Mouse (Mus musculus) thymus, postnatal 4 days (tissue): ENCODE measurements around the gene 1810024B03Rik.
"Not testable (repeated sequence)": the region's sequence is repeated elsewhere in the genome, so short reads cannot be mapped to it uniquely, and the experiment has no call there.

Experiments used
- DNase-seq: peaks from one replicate; pipeline ENCODE4 v3.0.0; 2021

1810024B03Rik gene

GRCm38 (mm10) chr2:127207547-127208451, at the start of gene 1810024B03Rik, which contains the start of gene Snrnp200:
1810024B03Rik (minus strand) TSS chr2:127208280.
Snrnp200 (plus strand) TSS chr2:127208386.
- DNase-seq: peak; percentile 94

DNA sequence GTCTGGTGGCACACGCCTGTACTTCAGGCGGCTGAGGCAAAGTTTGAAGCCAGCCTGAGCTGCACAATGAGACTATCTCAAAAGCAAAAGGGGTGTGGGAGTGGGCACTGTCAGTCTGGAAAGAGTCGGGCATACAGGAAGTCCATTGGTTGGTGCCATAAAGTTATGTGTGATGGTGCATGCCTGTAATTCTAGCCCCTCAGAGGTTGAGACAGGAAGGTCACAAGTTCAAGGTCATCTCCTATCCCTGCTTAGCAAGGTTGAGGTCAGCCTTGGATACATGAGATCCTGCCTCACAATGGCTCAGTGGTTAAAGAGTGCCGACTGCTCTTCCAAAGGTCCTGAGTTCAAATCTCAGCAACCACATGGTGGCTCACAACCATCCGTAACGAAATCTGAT, 47.2 kb upstream of the 1810024B03Rik start:
- no peak for DNase-seq

GRCm38 (mm10) chr2:127254604-127255134, 46.6 kb upstream of the 1810024B03Rik start:
- no peak for DNase-seq

DNA sequence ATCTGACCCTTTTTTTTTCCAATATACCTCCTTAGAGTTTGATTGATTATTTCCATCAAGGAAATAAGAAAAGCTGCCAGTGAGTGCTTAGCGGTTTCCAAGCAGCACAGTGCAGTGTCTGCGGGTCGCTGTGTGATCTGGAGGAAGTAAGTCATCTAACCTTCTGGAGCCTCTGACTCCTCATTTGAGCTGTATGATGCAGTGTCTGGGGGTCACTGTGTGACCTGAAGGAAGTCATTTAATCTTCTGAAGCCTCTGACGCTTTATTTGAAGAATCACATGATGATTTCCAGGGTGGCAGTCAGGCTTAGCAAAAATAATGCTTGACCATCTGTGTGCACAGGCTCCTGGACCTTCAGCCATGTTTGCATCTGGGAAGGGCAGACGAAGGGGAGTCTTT, 44.7 kb upstream of the 1810024B03Rik start:
- DNase-seq: no peak

DNA sequence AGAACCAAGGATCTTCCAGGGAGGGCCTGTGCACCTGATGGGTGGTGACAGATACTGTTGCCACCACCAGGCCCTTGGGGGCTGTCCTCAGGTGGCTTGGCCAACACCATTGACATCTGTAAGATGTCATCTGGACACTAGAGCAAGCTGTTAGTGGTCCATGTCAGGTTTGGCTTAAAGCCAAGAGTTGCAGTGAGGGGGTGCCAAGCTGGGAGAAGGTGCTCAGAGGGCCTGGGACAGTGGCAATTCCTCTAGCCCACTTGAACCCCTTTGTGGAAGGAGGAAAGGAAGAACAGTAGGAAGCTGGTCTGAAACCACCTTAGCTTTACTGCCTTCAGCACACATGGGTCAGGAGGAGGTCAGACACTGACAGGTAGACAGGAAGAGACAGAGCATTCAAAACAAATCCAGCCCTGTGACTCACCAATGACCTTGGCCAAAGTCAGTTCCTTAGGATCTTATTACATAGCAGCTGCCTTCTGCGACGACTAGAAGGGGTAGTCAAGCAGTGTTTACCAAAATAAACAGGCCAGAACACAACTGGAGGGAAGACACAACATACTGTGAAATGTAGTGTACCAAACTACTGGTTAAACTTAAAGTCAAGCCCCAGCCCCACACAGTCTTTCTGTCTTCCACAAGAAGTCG, 43.9 kb upstream of the 1810024B03Rik start:
- DNase-seq: no peak

DNA sequence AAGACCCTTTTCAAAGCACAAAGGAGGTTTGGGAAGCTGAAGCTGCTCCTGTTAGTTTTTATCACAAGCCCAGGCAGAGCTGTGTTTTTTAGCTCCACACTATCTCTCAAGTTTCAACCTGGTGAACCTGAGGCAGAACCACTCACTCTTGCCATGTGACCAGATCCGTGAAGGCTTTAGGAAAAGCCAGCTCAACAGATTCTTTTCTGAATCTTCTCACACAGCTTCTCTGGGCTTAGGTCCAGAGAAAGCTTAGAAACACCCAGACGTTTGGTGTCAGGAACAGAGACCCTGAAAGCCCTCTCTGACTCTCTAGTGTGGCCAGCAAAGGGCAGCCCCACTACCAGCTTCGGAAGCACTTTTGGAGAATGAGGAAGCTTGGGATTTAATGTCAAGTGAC, 43.4 kb upstream of the 1810024B03Rik start:
- DNase-seq: no peak

- no peak for DNase-seq
Observed at GRCm38 (mm10) chr2:127250291-127251008, 42.4 kb upstream of the 1810024B03Rik start.

- peak; percentile 74 for DNase-seq
Observed at GRCm38 (mm10) chr2:127248334-127249004, 40.4 kb upstream of the 1810024B03Rik start.

- DNase-seq: peak; percentile 97
Observed at GRCm38 (mm10) chr2:127247592-127248333, 39.7 kb upstream of the 1810024B03Rik start, which contains the start of the genes Ciao1 and Tmem127. Ciao1 (minus strand) TSS chr2:127247816. Tmem127 (plus strand) TSS chr2:127247908.

- no peak for DNase-seq
Observed at GRCm38 (mm10) chr2:127240065-127240464, 32.0 kb upstream of the 1810024B03Rik start.

- DNase-seq: no peak
Observed at GRCm38 (mm10) chr2:127237897-127238610, 30.0 kb upstream of the 1810024B03Rik start.

DNA sequence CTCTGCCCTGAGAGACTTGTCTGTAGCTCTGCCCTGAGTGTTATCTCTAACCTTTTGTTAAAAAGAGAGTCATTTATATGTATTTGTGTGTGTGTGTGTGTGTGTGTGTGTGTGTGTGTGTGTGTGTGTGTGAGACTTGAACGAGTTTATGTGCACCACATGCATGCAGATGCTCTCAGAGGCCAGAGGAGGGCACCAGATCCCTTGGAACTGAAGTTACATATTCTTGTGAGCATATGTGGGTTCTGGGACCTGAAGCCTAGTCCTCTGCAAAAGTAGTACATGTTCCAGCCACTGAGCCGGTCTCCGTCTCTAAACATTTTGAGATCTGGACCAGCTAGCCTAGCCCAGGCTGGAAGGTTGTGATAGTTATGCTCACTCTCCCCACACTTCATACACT, 17.2 kb upstream of the 1810024B03Rik start:
- DNase-seq: no peak

DNA sequence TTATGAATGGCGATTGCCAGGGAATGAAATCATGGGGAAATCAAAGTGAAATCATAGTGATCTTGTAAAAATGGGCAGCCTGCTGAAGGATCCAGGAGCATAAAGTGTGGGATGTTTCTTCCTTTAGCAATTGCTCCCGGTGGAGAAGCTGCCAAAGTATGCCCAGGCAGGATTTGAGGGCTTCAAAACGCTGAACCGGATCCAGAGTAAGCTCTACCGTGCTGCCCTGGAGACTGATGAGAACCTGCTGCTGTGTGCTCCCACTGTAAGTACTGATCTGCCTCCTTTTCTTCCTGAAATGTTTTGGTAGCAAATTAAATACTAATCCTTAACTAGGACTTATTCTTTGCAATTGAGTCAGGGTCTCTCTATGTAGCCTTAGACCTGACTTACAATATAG, 9.7 kb upstream of the 1810024B03Rik start:
- no peak for DNase-seq

DNA sequence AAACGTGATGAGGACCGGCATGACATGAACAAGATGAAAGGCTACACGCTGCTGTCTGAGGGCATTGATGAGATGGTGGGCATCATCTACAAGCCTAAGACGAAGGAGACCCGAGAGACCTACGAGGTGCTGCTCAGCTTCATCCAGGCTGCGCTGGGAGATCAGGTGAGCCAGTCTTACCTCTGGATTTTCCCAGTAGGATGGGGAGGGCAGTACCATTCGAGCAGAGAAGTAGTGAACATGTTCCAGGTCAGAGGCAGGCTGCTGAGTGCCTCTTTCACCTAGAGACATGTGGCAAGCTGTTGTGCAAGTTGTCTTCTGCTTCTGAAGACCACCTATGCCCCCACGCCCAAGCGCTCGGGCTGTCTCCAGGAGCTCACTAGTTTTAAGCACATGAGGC, 2.6 kb upstream of the 1810024B03Rik start:
- DNase-seq: no peak

DNA sequence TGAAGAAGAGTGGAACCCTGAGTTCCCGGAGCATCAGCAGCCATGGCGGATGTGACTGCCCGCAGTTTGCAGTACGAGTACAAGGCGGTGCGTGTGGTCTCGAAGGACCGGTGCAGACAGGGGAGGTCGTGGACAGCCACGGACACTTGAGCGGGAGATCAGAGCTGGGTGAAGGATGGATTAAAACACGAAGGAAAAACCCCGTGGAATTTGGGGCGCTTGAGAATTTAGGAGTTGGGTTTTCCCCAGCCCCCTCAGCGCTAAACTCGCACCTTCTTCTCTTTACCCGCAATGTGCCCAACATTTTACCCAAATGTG, 331 bp upstream of the 1810024B03Rik start:
- no peak for DNase-seq

- no peak for DNase-seq
Observed at GRCm38 (mm10) chr2:127206916-127207315, 1.2 kb downstream of the 1810024B03Rik start.

- not testable (repeated sequence) for DNase-seq
Observed at GRCm38 (mm10) chr2:127205936-127206335, 2.1 kb downstream of the 1810024B03Rik start.

DNA sequence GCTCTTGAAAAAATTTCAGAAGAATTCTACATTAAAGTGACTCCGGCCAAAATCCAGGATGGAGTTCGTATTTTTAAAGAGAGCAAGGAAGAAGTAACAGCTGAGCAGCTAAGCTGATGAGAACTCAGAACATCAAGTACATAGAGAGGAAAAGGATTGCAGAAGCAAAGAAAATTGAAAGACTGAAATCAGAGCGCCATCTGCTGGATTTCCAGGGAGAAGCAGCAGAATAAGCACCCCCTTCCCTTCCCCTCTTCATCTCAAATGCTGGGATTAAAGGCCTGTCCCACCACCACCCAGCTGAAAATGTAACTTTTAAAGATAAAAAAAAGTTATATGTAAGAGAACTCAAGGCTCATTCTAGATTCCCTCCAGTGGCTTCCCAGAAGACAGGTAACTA, 3.1 kb downstream of the 1810024B03Rik start:
- peak; percentile 76 for DNase-seq

DNA sequence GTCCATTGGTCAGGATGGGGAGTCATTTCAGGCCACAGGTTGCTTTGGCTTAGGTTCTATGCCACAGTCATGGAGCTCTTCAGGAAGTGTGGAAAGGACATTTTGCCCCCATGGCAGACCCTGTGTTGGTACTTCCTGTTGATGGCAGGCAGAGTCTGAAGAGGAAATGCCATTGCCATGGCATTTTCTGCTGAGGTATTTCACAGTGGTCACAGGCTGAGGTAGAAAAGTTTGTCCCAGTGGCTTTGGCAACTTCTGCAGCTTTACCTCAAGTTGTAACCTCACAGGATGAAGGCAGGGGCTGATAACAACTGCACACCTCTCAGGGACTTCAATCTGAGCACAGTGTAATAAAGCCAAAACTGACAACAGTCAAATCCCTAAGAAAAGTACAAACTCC, 18.5 kb downstream of the 1810024B03Rik start:
- no peak for DNase-seq

DNA sequence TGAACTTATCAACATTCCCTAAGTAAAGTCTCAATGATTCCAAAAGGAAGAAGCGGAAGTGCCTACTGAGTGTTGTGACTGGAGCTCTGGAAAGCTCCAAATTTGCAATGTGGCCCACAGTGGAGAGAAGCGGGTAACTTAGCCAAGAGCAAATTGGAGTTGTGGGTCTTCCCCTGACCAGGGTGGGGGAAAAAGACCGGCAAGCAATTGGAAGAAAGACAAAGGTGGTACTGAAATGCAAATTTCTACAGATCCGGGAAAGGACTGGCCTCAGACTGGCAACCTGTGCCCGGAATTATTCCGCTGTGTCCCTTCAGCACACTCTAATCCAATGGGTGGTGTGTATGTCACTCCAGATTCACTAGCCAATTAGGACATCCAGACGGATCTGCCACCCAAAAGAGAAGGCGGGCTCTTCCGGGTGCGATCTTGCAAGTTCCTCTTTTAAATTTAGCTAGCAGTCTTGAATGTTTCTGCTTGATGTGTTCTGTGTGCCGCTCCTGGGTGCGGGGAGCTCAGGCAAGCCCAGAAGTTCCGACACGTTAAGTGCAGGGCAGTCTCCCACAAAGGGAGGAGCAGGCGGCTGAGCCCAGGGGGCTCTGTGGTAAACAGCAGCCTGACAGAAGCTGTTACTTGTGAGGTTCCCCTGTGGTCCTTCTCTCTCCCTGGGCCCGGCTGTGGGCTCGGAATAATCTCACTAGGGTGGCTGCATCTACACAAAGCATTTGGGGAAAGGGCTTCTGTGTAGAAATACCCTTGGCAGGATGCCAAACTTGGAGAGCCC, 25.3 kb downstream of the 1810024B03Rik start:
- peak; percentile 75 for DNase-seq
